Mouse (Mus musculus) kidney, postnatal 14 days (tissue): ENCODE measurements around the gene Fgf12.

Source experiments
- DNase-seq: peaks from one replicate; pipeline ENCODE4 v3.0.0; 2022; ENCODE audit warnings: mixed read lengths

Fgf12 gene

GRCm38 (mm10) chr16:28752638-28753118 lies at the start of gene Fgf12:
Gene Fgf12 (minus strand): TSS chr16:28753068.
- no peak for DNase-seq

- peak; percentile 24 for DNase-seq
Measured at GRCm38 (mm10) chr16:28793115-28793514, 40.2 kb upstream of the Fgf12 start.

- DNase-seq = no peak
Measured at GRCm38 (mm10) chr16:28770276-28770675, 17.4 kb upstream of the Fgf12 start.

GRCm38 (mm10) chr16:28761417-28761976 lies 8.6 kb upstream of the Fgf12 start:
- no peak for DNase-seq

GRCm38 (mm10) chr16:28753124-28753917 lies 453 bp upstream of the Fgf12 start:
- DNase-seq = peak; percentile 66

GRCm38 (mm10) chr16:28734461-28734860 lies 18.4 kb downstream of the Fgf12 start:
- DNase-seq = no peak

GRCm38 (mm10) chr16:28726792-28727191 lies 26.1 kb downstream of the Fgf12 start:
- DNase-seq = no peak

- no peak for DNase-seq
Measured at GRCm38 (mm10) chr16:28706623-28707022, 46.2 kb downstream of the Fgf12 start.

- DNase-seq = no peak
Measured at GRCm38 (mm10) chr16:28700346-28700745, 52.5 kb downstream of the Fgf12 start.

- DNase-seq = no peak
Measured at GRCm38 (mm10) chr16:28696851-28697250, 56.0 kb downstream of the Fgf12 start.

GRCm38 (mm10) chr16:28694113-28694899 lies 58.6 kb downstream of the Fgf12 start:
- peak; percentile 2 for DNase-seq

- no peak for DNase-seq
Measured at GRCm38 (mm10) chr16:28688861-28689385, 63.9 kb downstream of the Fgf12 start.

GRCm38 (mm10) chr16:28681625-28682024 lies 71.2 kb downstream of the Fgf12 start:
- DNase-seq = no peak

- no peak for DNase-seq
Measured at GRCm38 (mm10) chr16:28668815-28669347, 84.0 kb downstream of the Fgf12 start.

GRCm38 (mm10) chr16:28652640-28653039 lies 100.2 kb downstream of the Fgf12 start:
- DNase-seq = no peak

GRCm38 (mm10) chr16:28650589-28650988 lies 102.3 kb downstream of the Fgf12 start:
- DNase-seq = no peak

GRCm38 (mm10) chr16:28645030-28645429 lies 107.8 kb downstream of the Fgf12 start:
- DNase-seq = no peak

GRCm38 (mm10) chr16:28631721-28632120 lies 121.1 kb downstream of the Fgf12 start:
- no peak for DNase-seq

GRCm38 (mm10) chr16:28630771-28631484 lies 121.9 kb downstream of the Fgf12 start:
- DNase-seq = no peak

GRCm38 (mm10) chr16:28626259-28626658 lies 126.6 kb downstream of the Fgf12 start:
- DNase-seq = no peak

- no peak for DNase-seq
Measured at GRCm38 (mm10) chr16:28625689-28626088, 127.2 kb downstream of the Fgf12 start.

- DNase-seq = no peak
Measured at GRCm38 (mm10) chr16:28614412-28614811, 138.5 kb downstream of the Fgf12 start.
